In the genomic region with DNA sequence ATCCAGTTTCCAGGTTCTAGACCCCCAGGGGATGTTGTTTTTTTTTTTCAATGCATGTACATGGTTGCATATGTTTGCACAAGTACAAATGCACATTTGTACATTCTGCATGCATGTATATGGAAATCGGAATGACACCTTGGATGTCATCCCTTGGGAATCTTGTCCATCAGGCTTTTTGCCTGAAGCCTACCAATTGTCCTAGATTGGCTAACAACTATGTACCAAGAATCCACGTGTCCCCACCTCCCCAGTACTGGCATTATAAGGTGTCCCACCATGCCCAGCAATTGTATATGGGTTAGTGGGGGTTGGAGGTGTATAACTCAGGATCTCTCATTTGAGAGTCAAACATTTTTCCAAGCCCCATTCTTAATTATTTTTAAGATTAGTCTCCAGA, we compare ENCODE assay signal across 16 mouse cellular contexts.
"Had no signal": no experiment of that assay in that cellular context is flagged by ENCODE, and none has a peak within 500 bp of the region (broad histone marks: within the 10 kb centered on the region; RNA-seq: fewer than 3 reads in every experiment).

No protein-coding gene starts in this region.

- H3K9me3 ChIP-seq: neural tube, embryonic 13.5 days; neural tube, embryonic 15.5 days; stomach, embryonic 15.5 days had no signal

- H3K4me3 ChIP-seq: neural tube, embryonic 13.5 days; neural tube, embryonic 15.5 days; stomach, embryonic 15.5 days had no signal

- H3K9ac ChIP-seq: neural tube, embryonic 13.5 days; neural tube, embryonic 15.5 days; stomach, embryonic 15.5 days had no signal

- H3K27ac ChIP-seq: neural tube, embryonic 13.5 days; neural tube, embryonic 15.5 days; stomach, embryonic 15.5 days; stomach, postnatal 0 days had no signal

- H3K4me2 ChIP-seq: neural tube, embryonic 13.5 days; neural tube, embryonic 15.5 days; stomach, embryonic 15.5 days had no signal

- DNase-seq: retina, postnatal 1 day; right cerebral cortex, adult 18-20 months; right cerebral cortex, postnatal 14 days; right cerebral cortex, postnatal 25 days; right cerebral cortex, postnatal 4 days; spleen, adult 18-20 months; thymus, adult 18-20 months; thymus, adult 2 months; thymus, postnatal 14 days; thymus, postnatal 25 days; thymus, postnatal 36 days; thymus, postnatal 4 days had no signal

- H3K4me1 ChIP-seq: stomach, embryonic 15.5 days had no signal

- H3K27me3 ChIP-seq: neural tube, embryonic 13.5 days; neural tube, embryonic 15.5 days; stomach, embryonic 15.5 days had no signal
